Mouse (Mus musculus) MEL (cell line): ENCODE measurements at regions not wholly inside any gene's neighbourhood (a gene's known extent, or its start where the extent isn't known, plus 50 kb on each side); places are given as distances from the start of the nearest gene placed in this dataset.

Source experiments
- CHD1 ChIP-seq: IDR thresholded peaks from 2 replicates; pipeline ENCODE4 v1.6.1; 2012; ENCODE audit warnings: low read depth, mild to moderate bottlenecking, inconsistent platforms, low read length, improper control_type of control experiment
- CTCF ChIP-seq, 3 experiments: IDR thresholded peaks in 2 of 3; conservative IDR thresholded peaks in 1 of 3; 2 replicates each; pipeline ENCODE4 v1.5.1; 2011 to 2012; ENCODE audit warnings: low read length in 3 of 3, low read depth in 2 of 3, mild to moderate bottlenecking in 2 of 3, improper control_type of control experiment in 1 of 3, inconsistent platforms in 1 of 3, mixed read lengths in 1 of 3, moderate library complexity in 1 of 3; ENCODE audit not compliant: control insufficient read depth in 1 of 3, insufficient read depth in 1 of 3, poor library complexity in 1 of 3, severe bottlenecking in 1 of 3
- EP300 ChIP-seq, 2 experiments: IDR thresholded peaks; 2 replicates each; pipeline ENCODE4 v1.6.1; 2011; ENCODE audit warnings: improper control_type of control experiment in 2 of 2, low read length in 2 of 2, low read depth in 1 of 2, mild to moderate bottlenecking in 1 of 2
- GATA1 ChIP-seq: IDR thresholded peaks from 2 replicates; pipeline ENCODE4 v1.6.1; 2011; ENCODE audit warnings: low read depth, low read length, improper control_type of control experiment
- MAZ ChIP-seq: IDR thresholded peaks from 2 replicates; pipeline ENCODE4 v1.6.1; 2012; ENCODE audit warnings: low read depth, mild to moderate bottlenecking, inconsistent platforms, low read length, improper control_type of control experiment
- MEF2A ChIP-seq: IDR thresholded peaks from 2 replicates; pipeline ENCODE4 v1.6.1; 2014; ENCODE audit warnings: low read depth, mild to moderate bottlenecking, inconsistent platforms, low read length, improper control_type of control experiment; ENCODE audit not compliant: poor library complexity, insufficient replicate concordance, severe bottlenecking; ENCODE audit errors: extremely low read depth

DNA sequence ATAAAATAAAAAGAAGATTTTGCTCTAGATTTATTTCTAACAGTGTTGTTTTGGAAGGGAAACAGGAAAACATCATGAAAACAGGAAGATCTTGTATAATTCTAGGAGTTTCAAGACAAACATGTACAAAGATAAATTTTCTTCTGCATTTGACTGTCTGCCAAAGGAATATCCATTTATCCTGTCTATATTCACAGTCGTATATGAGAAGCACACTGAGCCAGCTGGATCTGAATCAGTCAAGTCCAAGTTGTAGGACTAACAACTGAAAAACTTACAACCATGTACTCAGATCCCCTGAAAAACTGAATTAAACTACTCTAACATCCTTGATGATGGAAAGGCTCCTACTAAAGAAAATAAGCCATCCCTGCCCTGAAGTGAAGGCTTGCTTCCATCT is 348.2 kb downstream of the Mllt3 start:
- no peak for TF ChIP-seq MAZ
- no peak for TF ChIP-seq CHD1
- TF ChIP-seq MEF2A, result no peak
- TF ChIP-seq CTCF (IDR thresholded peaks at IDR 0.05 in 2 of 3, conservative IDR thresholded peaks at IDR 0.05 in 1 of 3; ENCODE audit: control insufficient read depth in 1 of 3, insufficient read depth in 1 of 3, low read depth in 2 of 3, low read length in 3 of 3, poor library complexity in 1 of 3, severe bottlenecking in 1 of 3), result no peak
- TF ChIP-seq GATA1, result no peak
- TF ChIP-seq EP300 (IDR thresholded peaks at IDR 0.05; ENCODE audit: low read depth in 1 of 2, low read length in 2 of 2), result no peak
